Mouse (Mus musculus): ENCODE measurements around the gene T2.

The T2 gene

DNA sequence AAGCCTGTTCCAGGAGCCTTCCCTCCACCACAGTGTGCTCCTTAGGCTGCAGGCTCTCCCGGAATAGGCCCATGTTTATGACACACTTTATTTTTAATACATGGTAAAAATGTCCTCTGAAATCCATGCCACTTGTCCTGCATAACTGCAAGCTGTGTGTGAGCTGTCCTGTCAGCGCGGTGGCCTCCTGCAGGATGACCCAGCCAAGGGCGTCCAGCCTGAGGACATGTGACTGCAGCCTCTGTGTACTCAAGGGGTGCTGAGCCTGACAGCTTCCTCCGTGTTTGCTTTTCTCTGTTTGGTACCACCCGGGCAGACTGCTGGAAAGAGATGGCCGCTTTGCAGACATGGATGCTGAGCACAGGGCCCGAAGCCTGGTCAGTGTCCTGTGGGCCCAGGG lies 61.1 kb downstream of the T2 start:
- DNase-seq (ENCODE audit: low spot score in 2 of 2) = peak; percentile 28 to 51

DNA sequence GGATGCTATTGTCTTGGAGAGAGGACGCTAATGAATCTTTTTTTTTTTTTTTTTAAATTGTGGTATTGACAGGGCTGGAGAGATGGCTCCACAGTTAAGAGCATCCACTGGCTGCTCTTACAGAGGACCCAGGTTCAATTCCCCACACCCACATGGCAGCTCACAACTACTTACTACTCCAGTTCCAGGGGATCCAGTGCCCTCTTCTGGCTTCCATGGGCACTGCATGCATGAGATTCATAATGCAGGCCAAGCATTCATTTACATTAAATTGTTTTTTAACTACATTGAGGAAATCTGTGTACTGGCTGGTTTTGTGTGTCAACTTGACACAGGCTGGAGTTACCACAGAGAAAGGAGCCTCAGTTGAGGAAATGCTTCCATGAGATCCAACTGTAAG lies 64.9 kb downstream of the T2 start:
- DNase-seq (ENCODE audit: low spot score in 2 of 2) = no peak

DNA sequence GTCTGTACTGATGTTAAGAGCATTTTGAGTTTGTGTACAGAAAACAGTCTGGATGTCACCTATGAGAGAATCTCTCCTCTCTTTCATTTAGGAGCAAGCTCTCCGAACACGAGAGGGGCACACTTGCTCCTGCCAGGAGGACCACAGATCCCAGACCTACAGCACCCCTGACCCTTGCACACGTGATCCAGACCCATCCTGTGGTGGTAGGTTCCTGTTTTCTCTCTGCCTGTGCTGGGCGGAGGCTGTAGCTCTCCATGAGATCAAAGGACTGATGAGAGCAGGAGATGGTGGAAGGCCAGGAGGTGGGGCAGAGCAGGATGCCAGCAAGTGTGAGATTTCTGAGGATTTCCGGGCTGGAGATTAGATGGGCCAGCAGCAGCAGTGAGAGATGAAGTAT lies 65.7 kb downstream of the T2 start:
- DNase-seq (ENCODE audit: low spot score in 2 of 2) = no peak

DNA sequence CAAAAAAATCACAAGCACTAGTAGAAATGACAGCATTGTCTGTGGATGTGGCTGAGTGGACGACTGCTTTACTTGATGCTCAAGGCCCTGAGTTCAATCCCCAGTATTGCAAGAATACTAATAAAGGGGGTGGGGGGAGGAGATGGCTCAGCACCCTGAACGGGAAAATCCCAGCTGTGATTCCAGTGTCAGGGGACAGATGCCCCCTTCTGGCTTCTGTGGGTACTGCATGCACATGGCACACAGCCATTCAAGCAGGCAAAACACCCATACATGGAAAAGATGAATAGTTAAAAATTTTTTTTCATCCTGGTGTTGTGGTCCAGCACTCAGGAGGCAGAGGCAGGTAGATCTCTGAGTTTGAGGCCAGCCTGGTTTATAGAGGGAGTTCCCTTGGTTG lies 67.5 kb downstream of the T2 start:
- no peak for DNase-seq (ENCODE audit: low spot score in 2 of 2)

DNA sequence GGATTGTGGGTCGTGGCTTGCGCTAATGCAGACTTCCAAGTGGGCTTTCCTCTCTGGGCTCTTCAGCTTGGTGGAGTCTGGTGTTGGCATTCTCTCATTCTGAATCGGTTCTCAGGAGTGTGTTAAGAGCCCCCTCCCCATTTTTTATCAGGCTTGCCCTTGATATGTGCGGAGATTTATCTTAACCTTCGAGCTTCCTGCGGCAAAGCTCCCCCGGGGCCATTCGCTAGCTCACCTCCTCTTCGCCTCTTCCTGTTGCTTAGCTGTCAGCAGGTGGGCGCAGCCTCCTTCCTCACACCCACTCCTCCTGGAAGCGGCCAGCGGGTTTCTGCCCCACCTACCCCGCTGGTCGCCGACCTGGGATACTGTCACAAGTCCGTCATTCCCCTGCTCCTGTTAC lies 73.6 kb downstream of the T2 start:
- DNase-seq (ENCODE audit: low spot score in 2 of 2) = no peak

DNA sequence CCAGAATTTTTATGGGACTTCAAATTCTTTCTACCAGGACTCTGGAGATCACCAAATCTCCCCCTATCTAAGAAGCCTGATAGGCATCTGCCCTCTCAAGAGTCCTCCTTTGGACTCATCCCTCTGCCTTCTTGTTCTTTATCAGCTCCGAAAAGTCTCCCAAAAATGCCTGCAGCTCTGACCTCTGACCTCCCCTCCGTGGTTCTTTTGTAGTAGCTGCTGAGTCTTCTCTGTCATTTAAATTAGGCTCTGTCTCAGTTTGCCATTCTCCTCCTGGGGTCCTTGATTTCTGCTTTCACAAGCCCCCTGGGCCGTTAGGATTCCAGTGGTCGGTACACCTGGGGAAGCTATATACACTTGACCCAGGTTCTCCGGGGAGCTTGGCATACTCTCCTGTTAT lies 74.1 kb downstream of the T2 start:
- DNase-seq (ENCODE audit: low spot score in 2 of 2) = no peak

DNA sequence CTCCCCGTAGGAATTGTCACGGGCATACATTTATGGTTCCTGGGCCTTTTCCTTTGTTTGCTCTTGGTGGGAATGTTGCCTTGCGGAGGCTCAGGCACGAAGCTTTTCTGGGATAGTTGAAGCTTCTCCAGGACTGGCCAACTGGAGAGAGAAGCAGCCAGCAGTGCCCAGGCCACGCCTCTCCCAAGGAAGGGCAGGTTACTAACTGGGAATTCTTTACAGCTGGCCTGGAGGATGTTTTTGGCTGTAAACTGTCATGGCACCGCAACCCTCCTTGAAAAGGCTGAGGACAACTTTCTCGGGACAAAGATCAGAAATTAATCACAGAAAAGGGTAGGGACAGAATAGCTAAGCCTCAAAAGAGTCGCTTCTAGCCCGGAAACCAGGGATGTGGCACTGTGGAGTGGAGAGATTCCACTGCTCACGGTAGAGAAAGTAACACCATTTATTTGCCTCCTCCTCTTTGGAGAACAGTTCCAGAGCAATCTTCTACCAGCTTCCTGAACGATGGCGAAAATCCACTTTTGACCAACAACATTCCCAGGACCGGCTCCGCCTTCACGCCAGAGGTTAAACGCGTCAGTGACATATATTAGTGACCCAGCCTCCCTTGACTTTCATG lies 76.5 kb downstream of the T2 start:
- no peak for DNase-seq (ENCODE audit: low spot score in 2 of 2)

DNA sequence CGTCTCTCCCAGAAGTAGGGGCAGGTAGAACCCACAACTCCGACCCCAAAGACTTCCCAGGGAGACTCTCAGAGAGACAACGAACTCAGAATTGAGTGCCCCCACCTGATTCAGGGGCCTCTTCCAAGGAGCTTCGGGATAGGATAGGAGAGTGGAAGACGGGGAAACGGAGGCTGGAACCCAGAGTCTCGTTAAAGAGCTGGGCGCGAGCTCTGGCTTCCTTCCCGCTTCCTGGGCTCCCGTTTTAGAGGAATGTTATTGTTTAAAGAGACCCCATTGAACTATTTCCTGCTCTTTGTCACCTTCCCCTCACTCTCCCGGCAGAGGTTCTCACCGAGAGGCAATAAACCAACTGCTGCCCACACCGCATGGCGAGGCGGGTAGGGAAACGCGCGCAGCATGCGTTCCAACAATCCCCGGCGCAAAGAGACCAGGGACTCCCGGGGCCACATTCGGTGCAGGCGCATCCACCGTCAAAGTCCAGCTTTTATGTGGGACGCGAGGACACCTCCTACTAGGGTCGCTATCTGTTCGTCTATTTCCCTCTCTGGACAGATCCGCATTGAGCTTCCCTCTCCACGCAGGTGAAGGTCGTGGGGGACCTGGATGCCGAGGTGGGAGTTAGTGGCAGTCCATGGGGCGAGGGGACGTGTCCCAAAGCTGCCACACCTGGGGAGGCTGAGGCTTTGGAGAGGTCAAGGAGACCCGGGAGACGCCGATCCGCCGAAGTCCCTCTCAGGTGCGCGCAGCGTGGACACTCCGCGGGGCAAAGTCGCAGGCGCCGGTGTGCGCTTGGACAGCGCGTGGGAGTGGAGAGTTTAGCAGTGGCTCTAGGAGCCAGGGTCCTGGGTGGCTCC lies 77.6 kb downstream of the T2 start:
- no peak for DNase-seq (ENCODE audit: low spot score in 2 of 2)

DNA sequence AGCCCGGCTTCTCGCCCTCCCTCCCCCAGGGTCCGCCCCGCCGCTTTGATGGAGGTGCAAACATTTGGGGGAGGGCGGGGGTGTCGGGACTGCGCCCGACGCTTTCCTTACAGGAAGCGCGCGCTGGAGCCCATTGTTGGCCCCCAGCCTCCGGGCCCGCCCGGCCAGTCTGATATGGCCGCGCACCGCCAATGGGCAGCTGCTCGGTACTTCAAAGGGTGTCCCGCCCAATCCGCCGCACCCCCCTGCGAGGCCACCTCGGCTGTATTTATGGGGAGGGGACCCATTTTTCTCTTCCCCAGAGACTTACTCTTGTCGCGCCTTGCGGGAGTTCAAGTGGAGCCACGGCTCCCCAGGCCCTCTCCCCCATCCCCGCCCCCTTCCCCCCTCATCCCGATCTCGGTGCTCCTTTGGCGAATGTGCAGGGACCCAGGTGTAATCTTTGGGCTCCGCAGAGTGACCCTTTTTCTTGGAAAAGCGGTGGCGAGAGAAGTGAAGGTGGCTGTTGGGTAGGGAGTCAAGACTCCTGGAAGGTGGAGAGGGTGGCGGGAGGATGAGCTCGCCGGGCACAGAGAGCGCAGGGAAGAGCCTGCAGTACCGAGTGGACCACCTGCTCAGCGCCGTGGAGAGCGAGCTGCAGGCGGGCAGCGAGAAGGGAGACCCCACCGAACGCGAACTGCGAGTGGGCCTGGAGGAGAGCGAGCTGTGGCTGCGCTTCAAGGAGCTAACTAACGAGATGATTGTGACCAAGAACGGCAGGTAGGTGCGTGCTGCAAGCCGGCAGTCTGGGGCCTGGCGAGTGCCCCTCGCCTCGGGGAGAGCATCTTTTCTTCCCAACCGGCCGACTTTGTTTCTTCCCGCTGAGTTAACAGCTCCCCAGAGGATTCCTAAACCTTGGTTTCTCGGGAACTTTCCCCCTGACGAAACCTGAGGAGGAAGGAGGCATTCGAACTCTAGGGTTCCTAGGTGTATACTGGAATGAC lies 78.5 kb downstream of the T2 start, which contains the start of gene T:
Gene T (plus strand): TSS at position 446 of the 983 bp plus-strand sequence.
- DNase-seq (ENCODE audit: low spot score in 2 of 2) = no peak

DNA sequence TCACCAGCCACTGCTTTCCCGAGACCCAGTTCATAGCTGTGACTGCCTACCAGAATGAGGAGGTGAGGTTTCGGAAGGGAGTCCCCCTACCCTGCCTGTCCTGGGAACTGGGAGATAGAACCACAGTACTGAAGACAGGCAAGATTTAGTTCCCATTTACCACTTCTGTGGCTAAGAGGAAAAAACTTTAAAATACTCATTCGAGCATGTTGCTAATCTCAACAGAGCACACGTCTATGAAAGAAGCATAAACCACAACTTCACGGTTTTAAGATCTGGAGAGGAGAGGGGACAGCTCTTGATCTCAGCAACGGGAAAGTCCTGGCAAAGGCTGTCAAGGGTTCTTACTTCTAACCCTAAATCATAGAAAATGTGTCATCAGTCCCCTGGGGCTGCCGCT lies 80.4 kb downstream of the T2 start:
- DNase-seq (ENCODE audit: low spot score in 2 of 2) = no peak

DNA sequence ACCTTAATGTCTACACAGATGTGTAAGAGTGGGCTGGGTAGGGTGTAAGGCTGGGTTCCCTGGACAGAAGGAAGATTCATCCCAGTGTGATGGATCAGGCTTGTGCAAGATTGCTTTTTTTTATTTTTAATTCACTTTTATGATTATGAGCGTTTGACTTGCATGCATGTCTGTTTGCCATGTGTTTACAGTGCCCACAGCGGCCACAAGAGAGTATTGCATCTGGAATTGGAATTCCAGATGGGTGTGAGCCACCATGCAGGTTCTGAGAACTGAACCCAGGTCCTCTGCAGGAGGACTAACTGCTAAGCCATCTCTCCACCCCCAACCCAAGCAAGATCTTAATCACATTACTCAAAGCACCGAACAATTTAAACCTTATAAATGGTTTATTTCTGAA lies 88.3 kb downstream of the T2 start:
- DNase-seq (ENCODE audit: low spot score in 2 of 2) = no peak

DNA sequence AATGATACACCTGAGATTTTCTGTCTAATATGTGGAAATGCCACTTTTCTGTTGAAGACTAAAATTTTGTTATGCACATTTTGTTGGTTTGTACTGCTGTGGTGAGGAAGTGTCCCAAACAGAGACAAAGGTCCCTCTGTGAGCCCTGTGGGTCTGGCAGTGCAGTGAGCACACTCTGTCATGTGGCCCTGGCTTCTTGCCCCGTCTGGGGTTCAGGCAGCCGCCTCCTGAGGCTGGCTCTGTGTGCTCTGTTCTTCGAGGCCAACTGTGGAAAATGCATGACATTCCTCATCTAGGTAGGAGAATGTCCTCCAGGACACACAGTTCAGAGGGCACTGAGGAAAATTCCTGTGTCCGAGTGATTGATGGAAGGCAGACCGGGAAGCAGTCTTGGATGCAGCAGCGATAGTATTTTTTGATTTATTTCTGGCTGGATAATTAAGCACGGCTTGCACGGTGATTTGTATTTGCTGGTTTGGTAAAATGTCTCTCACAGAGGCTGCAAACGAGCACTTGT lies 91.9 kb downstream of the T2 start:
- no peak for DNase-seq (ENCODE audit: low spot score in 2 of 2)

DNA sequence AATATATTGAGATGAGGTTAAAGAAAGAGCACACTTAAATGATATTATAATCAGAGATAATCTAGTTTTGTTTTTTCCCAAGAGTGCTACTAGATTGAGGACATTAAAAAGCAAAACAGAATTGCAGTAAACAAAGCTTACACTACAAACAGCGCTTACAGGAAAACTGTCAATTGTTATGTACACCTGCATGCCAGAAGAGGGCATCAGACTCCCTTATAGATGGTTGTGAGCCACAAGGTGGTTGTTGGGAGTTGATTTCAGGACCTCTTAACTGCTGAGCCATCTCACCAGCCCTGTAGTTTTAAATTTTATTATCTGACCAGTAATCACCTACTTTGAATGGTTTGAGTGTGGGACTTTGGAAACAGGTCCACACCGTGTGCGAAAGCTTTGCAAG lies 92.5 kb downstream of the T2 start:
- no peak for DNase-seq (ENCODE audit: low spot score in 2 of 2)

DNA sequence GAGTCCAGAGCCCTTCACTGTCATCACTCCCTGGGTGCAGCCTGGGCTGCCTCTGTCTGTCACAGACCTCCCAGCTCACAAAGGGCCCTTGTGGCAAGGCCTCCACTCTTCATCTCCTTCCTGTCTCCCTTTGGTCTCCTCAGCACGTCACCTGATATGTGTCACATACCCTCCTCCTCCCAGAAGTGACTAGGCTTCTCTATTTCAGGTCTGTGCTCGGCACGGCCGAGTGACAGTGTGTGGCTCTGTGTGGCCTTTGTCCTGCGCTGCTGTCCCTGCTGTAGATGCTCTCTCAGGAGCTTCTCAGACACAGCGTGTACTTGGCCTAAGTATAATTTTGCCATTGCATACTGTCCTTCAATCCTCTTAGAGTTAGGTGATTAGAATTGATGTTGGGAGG lies 99.4 kb downstream of the T2 start:
- no peak for DNase-seq (ENCODE audit: low spot score in 2 of 2)

DNA sequence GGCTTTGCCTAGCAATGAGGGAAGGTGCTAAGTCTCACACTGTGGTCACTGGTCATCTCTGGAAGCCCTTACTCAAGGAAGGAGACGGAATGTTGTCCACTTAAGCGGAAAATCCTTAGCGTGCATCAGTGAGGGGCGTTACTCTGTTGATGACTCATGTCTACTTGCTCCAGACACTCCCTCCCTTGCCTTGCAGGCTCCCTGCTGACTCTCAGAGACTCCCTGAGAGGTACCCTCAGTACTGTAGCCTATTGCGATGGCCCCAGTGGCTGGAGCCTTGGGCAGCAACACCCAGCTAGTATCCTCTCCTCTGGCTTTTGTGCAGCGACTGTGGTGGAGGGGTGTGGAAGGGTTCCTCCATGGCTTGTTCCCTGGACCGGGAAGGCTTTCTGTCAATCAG lies 99.8 kb downstream of the T2 start:
- DNase-seq (ENCODE audit: low spot score in 2 of 2) = no peak

DNA sequence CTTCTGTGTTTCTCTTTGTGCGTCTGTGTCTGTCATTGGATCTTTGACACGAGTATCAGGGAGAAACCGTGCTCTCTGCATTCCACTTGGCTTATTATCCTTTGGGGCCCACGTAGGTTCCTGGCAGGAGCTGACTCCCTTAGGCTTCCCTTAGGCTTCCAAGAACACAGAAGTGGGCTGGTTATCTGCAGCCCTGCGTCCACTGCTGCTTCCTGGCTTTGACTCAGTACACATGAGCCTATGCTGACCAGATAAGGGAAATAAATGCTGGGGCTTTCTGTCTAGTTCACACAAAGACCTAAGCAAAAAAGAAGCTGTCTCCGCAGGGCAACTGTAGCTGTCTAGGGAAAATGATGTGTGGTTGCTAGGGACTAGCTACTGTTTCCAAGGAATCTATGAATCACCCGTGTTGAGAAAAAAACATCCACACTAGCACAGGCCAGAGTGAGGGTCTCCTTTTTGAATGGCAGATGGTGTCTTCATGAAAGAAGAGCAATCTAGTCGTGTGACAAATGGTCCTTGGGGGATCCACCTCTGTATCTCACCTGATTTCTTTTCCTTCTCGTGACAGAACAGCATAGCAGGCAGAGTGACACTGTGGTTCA lies 101.2 kb downstream of the T2 start:
- DNase-seq (ENCODE audit: low spot score in 2 of 2) = no peak

DNA sequence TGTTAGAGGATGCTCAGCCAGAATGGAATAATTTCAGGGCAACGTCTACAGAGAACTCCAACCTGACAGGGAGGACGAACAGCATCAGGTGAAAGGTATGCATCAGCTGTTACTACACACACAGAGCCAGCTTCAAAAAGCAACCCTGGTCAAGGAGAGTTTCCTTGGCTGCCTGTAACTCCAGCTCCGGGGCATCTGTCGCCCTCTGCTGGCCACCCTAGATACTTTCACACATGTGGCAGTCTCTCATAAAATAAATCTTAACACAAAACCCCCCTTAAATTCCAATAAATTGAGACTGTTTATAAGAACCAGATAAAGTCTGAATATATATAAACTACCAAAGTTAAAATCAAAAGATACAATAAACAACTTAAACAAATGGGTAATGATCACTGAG lies 105.8 kb downstream of the T2 start:
- no peak for DNase-seq (ENCODE audit: low spot score in 2 of 2)

DNA sequence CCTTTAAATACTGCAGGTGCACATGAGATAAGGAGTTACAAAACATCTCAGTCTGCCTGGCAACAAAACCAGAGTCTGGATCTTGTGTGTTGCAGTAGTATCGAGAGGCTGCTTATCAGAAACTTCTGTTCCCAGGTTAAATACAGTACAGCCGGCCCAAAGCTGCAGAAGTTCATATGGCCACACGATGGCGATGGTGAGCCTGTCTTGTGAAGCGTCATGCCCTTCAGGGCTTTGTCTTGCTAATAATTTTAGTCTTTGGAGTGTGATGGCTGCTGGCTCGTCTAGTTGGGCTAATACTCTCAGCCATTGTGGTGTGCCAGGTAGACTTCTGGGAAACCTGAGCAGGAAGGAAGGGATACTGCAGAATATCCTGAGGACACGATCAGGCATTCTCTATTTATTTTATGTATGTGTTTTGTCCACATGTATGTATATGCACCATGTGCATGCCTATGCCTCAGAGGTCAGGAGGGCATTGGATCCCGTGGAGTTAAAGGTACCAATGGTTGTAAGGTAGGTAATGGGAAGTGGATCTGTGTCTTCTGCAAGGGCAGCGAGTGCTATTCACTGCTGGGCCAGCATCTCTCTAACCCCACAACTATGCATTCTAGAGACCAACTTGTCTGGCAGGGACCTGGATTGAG lies 107.8 kb downstream of the T2 start:
- DNase-seq (ENCODE audit: low spot score in 2 of 2) = peak in 1 of 2 experiments; percentile 22

DNA sequence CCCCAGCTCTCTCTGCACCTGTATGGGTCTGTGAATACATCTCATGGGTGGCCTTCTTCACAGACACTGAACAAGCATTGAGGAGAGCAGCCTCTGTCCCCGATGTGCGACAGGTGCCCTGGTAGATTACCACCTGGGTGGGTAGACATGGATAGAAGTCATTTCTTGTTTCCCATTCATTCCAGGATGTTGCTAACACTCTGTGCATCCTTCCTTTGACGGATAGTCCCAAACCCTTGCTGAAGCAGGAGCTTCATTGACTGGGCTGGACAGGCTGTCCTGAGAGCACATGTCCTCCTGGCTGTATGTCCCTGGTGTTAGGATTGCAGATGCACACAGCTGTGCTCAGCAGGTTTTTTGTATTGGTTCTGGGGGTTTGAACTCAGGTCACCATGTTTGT lies 112.0 kb downstream of the T2 start:
- no peak for DNase-seq (ENCODE audit: low spot score in 2 of 2)

DNA sequence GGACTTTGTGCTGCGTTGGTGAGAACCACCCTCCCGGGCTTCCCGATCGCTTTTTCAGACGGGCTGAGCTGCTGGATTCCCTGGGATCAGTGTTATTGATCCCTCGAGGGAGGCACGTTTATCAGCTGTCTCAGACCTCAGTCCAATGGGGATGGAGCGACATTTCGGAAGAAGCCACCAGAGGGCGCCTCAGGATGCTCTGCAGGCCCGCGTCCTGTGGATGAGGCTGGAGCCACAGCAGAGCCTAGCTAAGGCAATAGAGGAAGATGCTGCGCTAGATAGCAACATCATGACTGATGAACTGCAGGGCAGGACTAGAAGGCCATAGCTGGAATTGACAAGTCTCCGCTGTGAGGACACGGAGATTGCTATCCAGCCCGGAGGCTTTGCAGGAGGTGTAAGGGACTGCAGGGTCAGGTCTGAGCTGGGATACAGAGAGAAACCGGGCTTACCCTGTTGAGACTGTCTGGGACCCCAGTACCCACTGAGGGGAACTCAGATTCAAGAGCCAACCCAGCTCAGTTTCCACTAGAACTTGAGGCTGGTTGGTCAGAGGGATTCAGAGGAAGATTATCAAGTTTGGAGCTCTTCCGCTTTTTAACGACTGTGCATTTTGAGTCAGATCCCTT lies 113.0 kb downstream of the T2 start:
- peak; percentile 35 to 60 for DNase-seq (ENCODE audit: low spot score in 2 of 2)

Data from heart, adult 9 months (tissue).